Mouse (Mus musculus) hematopoietic stem cell, adult 5-6 weeks (primary cell): ENCODE results near the gene Nle1. TPM values are rescaled to one million over a fixed set of nuclear protein-coding genes. Genes with fewer than 3 reads are reported as not detected.

ENCODE experiments used
- ATAC-seq, 2 experiments: fragments of 125-278 bp in 1 of 2; replicated peaks in 1 of 2; 2 replicates each; pipeline ENCODE4 v1.8.0; 2016 to 2017; ENCODE audit warnings: inconsistent platforms in 2 of 2, mild to moderate bottlenecking in 2 of 2, moderate number of reproducible peaks in 2 of 2, low read depth in 1 of 2, moderate TSS enrichment in 1 of 2; ENCODE audit not compliant: low FRiP score in 2 of 2, poor library complexity in 2 of 2, severe bottlenecking in 2 of 2, insufficient read depth in 1 of 2, low TSS enrichment in 1 of 2
- total RNA-seq: library from RNA; stranded (forward); fragments of 172-1452, 232-1000 nt; gene quantifications from 2 replicates; pipeline ENCODE4 v1.2.3, GENCODE M21; 2017

The Nle1 gene
- total RNA-seq, 1 experiment from 2014 or later = 28.5 TPM

- ATAC-seq = no peak
Observed at GRCm38 (mm10) chr11:82856032-82856431, 52.2 kb downstream of the Nle1 start.

GRCm38 (mm10) chr11:82855327-82855973, 52.8 kb downstream of the Nle1 start:
- 0 out of 4 replicates have a peak, but pooled peaks of 1 of the 2 experiments have one; percentile 25 for ATAC-seq

- ATAC-seq = no peak
Observed at GRCm38 (mm10) chr11:82854111-82854510, 54.1 kb downstream of the Nle1 start.

- ATAC-seq = no peak
Observed at GRCm38 (mm10) chr11:82852958-82853357, 55.3 kb downstream of the Nle1 start.

GRCm38 (mm10) chr11:82852540-82852939, 55.7 kb downstream of the Nle1 start:
- no peak for ATAC-seq

GRCm38 (mm10) chr11:82852115-82852514, 56.1 kb downstream of the Nle1 start:
- no peak for ATAC-seq

Other genes starting within 250 kb of the Nle1 start
- gene Cct6b, start 144.1 kb downstream of the Nle1 start, total RNA-seq = 0.31 TPM in 1 of 2 replicates, not detected in the other
- 54.7 and 66.5 TPM in 2 replicates for gene Zfp830, start 144.1 kb downstream of the Nle1 start, total RNA-seq
- gene Lig3, start 127.3 kb downstream of the Nle1 start, total RNA-seq = 47.4 and 54.5 TPM in 2 replicates
- gene Rffl, start 37.2 kb downstream of the Nle1 start, total RNA-seq = 15.8 and 18.8 TPM in 2 replicates
- 15.2 and 21.4 TPM in 2 replicates for gene Rad51d, start 17.8 kb downstream of the Nle1 start, total RNA-seq
- not detected in 2 replicates for gene Fndc8, start 16.3 kb downstream of the Nle1 start, total RNA-seq
- 0.15 and 1.6 TPM in 2 replicates for gene Unc45b, start 2.1 kb upstream of the Nle1 start, total RNA-seq
- 14.1 and 30.8 TPM in 2 replicates for gene Slfn5, start 42.9 kb upstream of the Nle1 start, total RNA-seq
- gene Slfn9, start 83.4 kb upstream of the Nle1 start, total RNA-seq = 50.1 and 52.5 TPM in 2 replicates
- 44.3 and 56.4 TPM in 2 replicates for gene Slfn8, start 112.4 kb upstream of the Nle1 start, total RNA-seq
- gene Slfn2, start 156.7 kb upstream of the Nle1 start, total RNA-seq = 37.2 and 65.0 TPM in 2 replicates
- gene Slfn1, start 208.4 kb upstream of the Nle1 start, total RNA-seq = 13.5 and 24.0 TPM in 2 replicates